Mouse (Mus musculus): ENCODE measurements around the gene Cltc. TPM values are rescaled to one million over a fixed set of nuclear protein-coding genes. Genes with fewer than 3 reads are reported as not detected.
A peak's percentile ranks its signal among the peaks of the same experiment; 100 is the strongest.

Gene Cltc
- polyA plus RNA-seq, 1 experiment from 2014 or later: 64.5 TPM

GRCm38 (mm10) chr11:86757142-86757479, 254 bp downstream of the Cltc start:
- H3K4me1 ChIP-seq (replicated peaks; ENCODE audit: control insufficient read depth, insufficient read depth): peaks cover 6% of the 10 kb centered on the region
- peak overlapping the region; percentile 97 for H3K4me3 ChIP-seq (ENCODE audit: low read depth, low read length)
- peak overlapping the region; percentile 60 for H3K4me2 ChIP-seq (replicated peaks; ENCODE audit: low read depth)
- H3K9me3 ChIP-seq (ENCODE audit: control insufficient read depth, low read length): no peaks in the 10 kb centered on the region
- no peak for ATAC-seq (ENCODE audit: low FRiP score, low TSS enrichment)
- H3K36me3 ChIP-seq (ENCODE audit: control insufficient read depth, insufficient read depth, low read length): no peaks in the 10 kb centered on the region
- 2% methylated on average over 18 of the region's 18 CpGs for WGBS
- DNase-seq (ENCODE audit: low spot score): no peak
- peak overlapping the region; percentile 99 for H3K9ac ChIP-seq (ENCODE audit: low read length)
- TF ChIP-seq EP300 (optimal IDR thresholded peaks at IDR 0.05): no peak
- no peak for TF ChIP-seq CTCF (IDR thresholded peaks at IDR 0.05; ENCODE audit: low read depth)
- peak overlapping the region; percentile 99 for H3K27ac ChIP-seq (replicated peaks)
- H3K27me3 ChIP-seq (ENCODE audit: control insufficient read depth, insufficient read depth, low read length): no peaks in the 10 kb centered on the region

- Histone ChIP-seq H3K4me3 (ENCODE audit: low read depth, low read length) (peak overlapping the region; percentile 97), H3K27me3 (ENCODE audit: control insufficient read depth, insufficient read depth, low read length) (no peaks in the 10 kb centered on the region), H3K9me3 (ENCODE audit: control insufficient read depth, low read length) (no peaks in the 10 kb centered on the region), H3K36me3 (ENCODE audit: control insufficient read depth, insufficient read depth, low read length) (no peaks in the 10 kb centered on the region), H3K27ac (replicated peaks) (peak overlapping the region; percentile 99), H3K4me1 (replicated peaks; ENCODE audit: control insufficient read depth, insufficient read depth) (peaks cover 6% of the 10 kb centered on the region), H3K9ac (ENCODE audit: low read length) (peak overlapping the region; percentile 99), H3K4me2 (replicated peaks; ENCODE audit: low read depth) (peak overlapping the region; percentile 60)
- no peak for TF ChIP-seq EP300 (optimal IDR thresholded peaks at IDR 0.05)
- no peak for TF ChIP-seq CTCF (IDR thresholded peaks at IDR 0.05; ENCODE audit: low read depth)
- DNase-seq (ENCODE audit: low spot score) (peak; percentile 62), ATAC-seq (ENCODE audit: low FRiP score, low TSS enrichment) (peak; percentile 22; the same call in 1 of the 2 replicates)
- WGBS: 1% methylated on average over 31 of the region's 31 CpGs
Measured at GRCm38 (mm10) chr11:86756156-86757141, 916 bp downstream of the Cltc start.

GRCm38 (mm10) chr11:86752404-86752803, 5.0 kb downstream of the Cltc start:
- H3K4me2 ChIP-seq (replicated peaks; ENCODE audit: low read depth): no peak overlapping the region
- DNase-seq (ENCODE audit: low spot score) (no peak), ATAC-seq (ENCODE audit: low FRiP score, low TSS enrichment) (no peak)
- H3K27me3 ChIP-seq (ENCODE audit: control insufficient read depth, insufficient read depth, low read length): no peaks in the 10 kb centered on the region
- no peaks in the 10 kb centered on the region for H3K36me3 ChIP-seq (ENCODE audit: control insufficient read depth, insufficient read depth, low read length)
- peaks cover 6% of the 10 kb centered on the region for H3K4me1 ChIP-seq (replicated peaks; ENCODE audit: control insufficient read depth, insufficient read depth)
- H3K4me3 ChIP-seq (ENCODE audit: low read depth, low read length): no peak overlapping the region
- no peaks in the 10 kb centered on the region for H3K9me3 ChIP-seq (ENCODE audit: control insufficient read depth, low read length)
- TF ChIP-seq EP300 (optimal IDR thresholded peaks at IDR 0.05) (no peak), CTCF (IDR thresholded peaks at IDR 0.05; ENCODE audit: low read depth) (no peak)
- H3K9ac ChIP-seq (ENCODE audit: low read length): no peak overlapping the region
- no peak overlapping the region for H3K27ac ChIP-seq (replicated peaks)

- 78% methylated on average over 1 of the region's 1 CpGs for WGBS
- ATAC-seq (ENCODE audit: low FRiP score, low TSS enrichment) (no peak), DNase-seq (ENCODE audit: low spot score) (no peak)
- Histone ChIP-seq H3K4me1 (replicated peaks; ENCODE audit: control insufficient read depth, insufficient read depth) (peaks cover 9% of the 10 kb centered on the region), H3K27ac (replicated peaks) (no peak overlapping the region), H3K36me3 (ENCODE audit: control insufficient read depth, insufficient read depth, low read length) (no peaks in the 10 kb centered on the region), H3K9me3 (ENCODE audit: control insufficient read depth, low read length) (no peaks in the 10 kb centered on the region), H3K9ac (ENCODE audit: low read length) (no peak overlapping the region), H3K4me2 (replicated peaks; ENCODE audit: low read depth) (no peak overlapping the region), H3K27me3 (ENCODE audit: control insufficient read depth, insufficient read depth, low read length) (no peaks in the 10 kb centered on the region), H3K4me3 (ENCODE audit: low read depth, low read length) (no peak overlapping the region)
- TF ChIP-seq EP300 (optimal IDR thresholded peaks at IDR 0.05) (no peak), CTCF (IDR thresholded peaks at IDR 0.05; ENCODE audit: low read depth) (no peak)
Measured at GRCm38 (mm10) chr11:86751010-86751409, 6.4 kb downstream of the Cltc start.

GRCm38 (mm10) chr11:86749776-86750423, 7.5 kb downstream of the Cltc start:
- H3K9ac ChIP-seq (ENCODE audit: low read length): no peak overlapping the region
- H3K4me2 ChIP-seq (replicated peaks; ENCODE audit: low read depth): no peak overlapping the region
- H3K4me1 ChIP-seq (replicated peaks; ENCODE audit: control insufficient read depth, insufficient read depth): peaks cover 15% of the 10 kb centered on the region; the same call in 1 of the 2 replicates
- no peaks in the 10 kb centered on the region for H3K36me3 ChIP-seq (ENCODE audit: control insufficient read depth, insufficient read depth, low read length)
- no peak overlapping the region for H3K4me3 ChIP-seq (ENCODE audit: low read depth, low read length)
- ATAC-seq (ENCODE audit: low FRiP score, low TSS enrichment) (no peak), DNase-seq (ENCODE audit: low spot score) (no peak)
- TF ChIP-seq EP300 (optimal IDR thresholded peaks at IDR 0.05): no peak
- 64% methylated on average over 3 of the region's 3 CpGs for WGBS
- no peaks in the 10 kb centered on the region for H3K9me3 ChIP-seq (ENCODE audit: control insufficient read depth, low read length)
- no peak overlapping the region for H3K27ac ChIP-seq (replicated peaks)
- no peaks in the 10 kb centered on the region for H3K27me3 ChIP-seq (ENCODE audit: control insufficient read depth, insufficient read depth, low read length)

Data from stomach, postnatal 0 days (tissue).